Mouse (Mus musculus) stomach, embryonic 14.5 days (tissue): ENCODE measurements at regions not wholly inside any gene's neighbourhood (a gene's known extent, or its start where the extent isn't known, plus 50 kb on each side); places are given as distances from the start of the nearest gene placed in this dataset.

ENCODE experiments used
- ATAC-seq: fragments of 200-750 bp; cut with Nextera tagmentation; 2 replicates; pipeline ENCODE4 v1.8.0; 2017; ENCODE audit warnings: low read depth, moderate TSS enrichment; ENCODE audit not compliant: insufficient number of reproducible peaks, insufficient read depth, low FRiP score
- H3K27ac ChIP-seq: fragments of 300-500 bp; sonication (generic); 2 replicates; pipeline ENCODE4 v1.5.1; 2014; ENCODE audit warnings: mild to moderate bottlenecking, low read length, moderate library complexity, mixed read lengths
- H3K27me3 ChIP-seq: fragments of 300-500 bp; sonication (generic); 2 replicates; pipeline ENCODE4 v1.6.1; 2014; ENCODE audit warnings: low read length, control low read depth, mixed read lengths; ENCODE audit not compliant: control insufficient read depth, insufficient read depth
- H3K36me3 ChIP-seq: fragments of 300-500 bp; sonication (generic); 2 replicates; pipeline ENCODE4 v1.6.1; 2014; ENCODE audit warnings: mild to moderate bottlenecking, control low read depth, low read length, moderate library complexity, mixed read lengths; ENCODE audit not compliant: control insufficient read depth, insufficient read depth
- H3K4me1 ChIP-seq: fragments of 300-500 bp; sonication (generic); 2 replicates; pipeline ENCODE4 v1.6.1; 2014; ENCODE audit warnings: low read length, control low read depth, mixed read lengths; ENCODE audit not compliant: control insufficient read depth, insufficient read depth
- H3K4me2 ChIP-seq: fragments of 300-500 bp; sonication (generic); replicated peaks from 2 replicates; pipeline ENCODE4 v1.6.1; 2014; ENCODE audit warnings: low read depth, low read length, control low read depth
- H3K4me3 ChIP-seq: fragments of 300-500 bp; sonication (generic); 2 replicates; pipeline ENCODE4 v1.5.1; 2014; ENCODE audit warnings: low read depth, low read length, control low read depth
- H3K9ac ChIP-seq: fragments of 300-500 bp; sonication (generic); replicated peaks from 2 replicates; pipeline ENCODE4 v1.6.1; 2014; ENCODE audit warnings: low read depth, mild to moderate bottlenecking, control low read depth, low read length, moderate library complexity, mixed read lengths
- H3K9me3 ChIP-seq: fragments of 300-500 bp; sonication (generic); 2 replicates; pipeline ENCODE4 v1.6.1; 2016; ENCODE audit warnings: low read depth, low read length, control low read depth; ENCODE audit not compliant: control insufficient read depth
- WGBS: fragments of 180-500 bp; shearing (Covaris S2); extraction: QIAGEN DNeasy Blood & Tissue Kit; methylation state at CpG from one replicate; pipeline ENCODE4 v1.1.7; 2014; 5-methylcytosine and 5-hydroxymethylcytosine counted together

- H3K27me3 ChIP-seq, result no peaks in the 10 kb centered on the region
- 0 out of 2 replicates have a peak, but pooled peaks cover 6% of the 10 kb centered on the region for H3K4me1 ChIP-seq
- no peaks in the 10 kb centered on the region for H3K36me3 ChIP-seq
- H3K4me3 ChIP-seq, result no peak overlapping the region
- no peaks in the 10 kb centered on the region for H3K9me3 ChIP-seq
- no peak overlapping the region for H3K4me2 ChIP-seq
- 56% methylated on average over 3 of the region's 3 CpGs for WGBS
- H3K9ac ChIP-seq, result no peak overlapping the region
- ATAC-seq, result no peak
- H3K27ac ChIP-seq, result no peak overlapping the region
Measured at GRCm38 (mm10) chr12:73451257-73451656, 94.9 kb downstream of the Tmem30b start.

- no peak overlapping the region for H3K4me2 ChIP-seq
- H3K36me3 ChIP-seq, result no peaks in the 10 kb centered on the region
- H3K4me1 ChIP-seq, result 0 out of 2 replicates have a peak, but pooled peaks cover 6% of the 10 kb centered on the region
- no peak for ATAC-seq
- H3K9me3 ChIP-seq, result no peaks in the 10 kb centered on the region
- H3K27me3 ChIP-seq, result no peaks in the 10 kb centered on the region
- no peak overlapping the region for H3K9ac ChIP-seq
- H3K27ac ChIP-seq, result no peak overlapping the region
- no peak overlapping the region for H3K4me3 ChIP-seq
- 74% methylated on average over 4 of the region's 4 CpGs for WGBS
Measured at GRCm38 (mm10) chr12:73450541-73450940, 95.7 kb downstream of the Tmem30b start.

- no peaks in the 10 kb centered on the region for H3K9me3 ChIP-seq
- WGBS, result 52% methylated on average over 9 of the region's 9 CpGs
- no peak overlapping the region for H3K9ac ChIP-seq
- H3K4me3 ChIP-seq, result no peak overlapping the region
- H3K36me3 ChIP-seq, result no peaks in the 10 kb centered on the region
- no peak for ATAC-seq
- peaks cover 6% of the 10 kb centered on the region; the same call in 1 of the 2 replicates for H3K4me1 ChIP-seq
- no peak overlapping the region for H3K27ac ChIP-seq
- no peak overlapping the region for H3K4me2 ChIP-seq
- no peaks in the 10 kb centered on the region for H3K27me3 ChIP-seq
Measured at GRCm38 (mm10) chr12:73449911-73450520, 96.2 kb downstream of the Tmem30b start.

DNA sequence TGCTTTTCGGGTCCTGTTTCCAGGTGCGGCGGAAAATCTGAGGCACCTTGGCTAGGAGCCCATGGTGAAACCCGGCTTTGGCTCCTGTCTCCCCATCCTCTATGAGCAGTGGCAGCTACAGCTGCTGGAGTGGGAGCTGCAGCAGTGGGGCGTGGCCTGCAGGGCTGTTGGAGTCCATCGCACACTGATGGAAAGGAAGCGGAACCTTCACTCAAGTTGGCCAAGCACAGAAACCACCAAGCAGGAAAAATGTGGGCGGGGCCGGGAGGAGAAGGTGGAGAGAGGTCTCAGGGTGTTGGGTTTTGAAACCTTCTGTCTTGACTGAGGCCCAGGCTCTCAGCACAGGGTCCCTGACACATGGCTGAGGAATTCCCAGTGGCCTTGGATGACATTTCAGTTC, 97.1 kb downstream of the Tmem30b start:
- peaks cover 6% of the 10 kb centered on the region; the same call in 1 of the 2 replicates for H3K4me1 ChIP-seq
- no peaks in the 10 kb centered on the region for H3K27me3 ChIP-seq
- no peak overlapping the region for H3K9ac ChIP-seq
- H3K4me3 ChIP-seq, result no peak overlapping the region
- peak; percentile 53; the same call in 1 of the 2 replicates for ATAC-seq
- H3K4me2 ChIP-seq, result peak overlapping the region; percentile 21
- no peaks in the 10 kb centered on the region for H3K36me3 ChIP-seq
- peak overlapping the region; percentile 52; the same call in 1 of the 2 replicates for H3K27ac ChIP-seq
- 36% methylated on average over 9 of the region's 9 CpGs for WGBS
- no peaks in the 10 kb centered on the region for H3K9me3 ChIP-seq

- Histone ChIP-seq H3K4me3 (no peak overlapping the region), H3K4me2 (peak overlapping the region; percentile 21), H3K27me3 (no peaks in the 10 kb centered on the region), H3K27ac (peak overlapping the region; percentile 52; the same call in 1 of the 2 replicates), H3K9me3 (no peaks in the 10 kb centered on the region), H3K4me1 (peaks cover 6% of the 10 kb centered on the region; the same call in 1 of the 2 replicates), H3K9ac (no peak overlapping the region), H3K36me3 (no peaks in the 10 kb centered on the region)
- ATAC-seq, result 0 out of 2 replicates have a peak, but pooled peaks have one; percentile 5
- WGBS, result 26% methylated on average over 10 of the region's 10 CpGs
Measured at GRCm38 (mm10) chr12:73448388-73448965, 97.7 kb downstream of the Tmem30b start.

GRCm38 (mm10) chr12:73447172-73447571, 99.0 kb downstream of the Tmem30b start:
- no peak overlapping the region for H3K4me3 ChIP-seq
- no peak overlapping the region for H3K4me2 ChIP-seq
- H3K9ac ChIP-seq, result no peak overlapping the region
- H3K27me3 ChIP-seq, result no peaks in the 10 kb centered on the region
- 90% methylated on average over 6 of the region's 6 CpGs for WGBS
- ATAC-seq, result no peak
- peaks cover 6% of the 10 kb centered on the region; the same call in 1 of the 2 replicates for H3K4me1 ChIP-seq
- no peak overlapping the region for H3K27ac ChIP-seq
- H3K9me3 ChIP-seq, result no peaks in the 10 kb centered on the region
- no peaks in the 10 kb centered on the region for H3K36me3 ChIP-seq

DNA sequence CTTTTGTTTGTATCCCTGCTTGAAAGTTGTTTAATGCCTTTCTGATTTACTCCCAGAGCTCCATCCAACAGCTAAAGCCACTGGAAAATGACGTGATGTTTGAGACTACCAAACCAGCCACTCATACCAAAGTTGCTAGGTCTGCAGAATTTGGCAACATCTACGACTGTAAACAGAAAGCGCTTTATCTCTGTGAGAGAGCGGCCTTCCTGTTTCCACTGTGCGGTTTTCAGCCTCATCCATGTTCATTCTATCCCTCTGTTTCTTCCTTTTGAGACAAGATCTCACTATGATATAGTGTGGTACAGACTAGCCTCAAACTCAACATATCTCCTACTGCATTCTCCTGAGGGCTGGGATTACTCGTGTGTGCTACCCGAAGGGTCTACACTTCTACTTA, 100.0 kb downstream of the Tmem30b start:
- Histone ChIP-seq H3K36me3 (no peaks in the 10 kb centered on the region), H3K9ac (no peak overlapping the region), H3K9me3 (no peaks in the 10 kb centered on the region), H3K27ac (no peak overlapping the region), H3K4me1 (peaks cover 6% of the 10 kb centered on the region; the same call in 1 of the 2 replicates), H3K4me3 (no peak overlapping the region), H3K27me3 (no peaks in the 10 kb centered on the region), H3K4me2 (no peak overlapping the region)
- no peak for ATAC-seq
- WGBS, result 84% methylated on average over 7 of the region's 7 CpGs

- no peak overlapping the region for H3K9ac ChIP-seq
- no peak overlapping the region for H3K4me3 ChIP-seq
- H3K9me3 ChIP-seq, result no peaks in the 10 kb centered on the region
- ATAC-seq, result no peak
- no peaks in the 10 kb centered on the region for H3K36me3 ChIP-seq
- no peak overlapping the region for H3K27ac ChIP-seq
- peaks cover 6% of the 10 kb centered on the region; the same call in 1 of the 2 replicates for H3K4me1 ChIP-seq
- no peaks in the 10 kb centered on the region for H3K27me3 ChIP-seq
- H3K4me2 ChIP-seq, result no peak overlapping the region
- 67% methylated on average over 10 of the region's 10 CpGs for WGBS
Measured at GRCm38 (mm10) chr12:73445562-73445961, 100.6 kb downstream of the Tmem30b start.
